Mouse (Mus musculus): ENCODE data around the gene Ddx39b. TPM values are rescaled to one million over a fixed set of nuclear protein-coding genes. Genes with fewer than 3 reads are reported as not detected.

The Ddx39b gene
- total and polyA plus RNA-seq, 3 experiments: 82.3 to 148 (median 83.4) TPM

DNA sequence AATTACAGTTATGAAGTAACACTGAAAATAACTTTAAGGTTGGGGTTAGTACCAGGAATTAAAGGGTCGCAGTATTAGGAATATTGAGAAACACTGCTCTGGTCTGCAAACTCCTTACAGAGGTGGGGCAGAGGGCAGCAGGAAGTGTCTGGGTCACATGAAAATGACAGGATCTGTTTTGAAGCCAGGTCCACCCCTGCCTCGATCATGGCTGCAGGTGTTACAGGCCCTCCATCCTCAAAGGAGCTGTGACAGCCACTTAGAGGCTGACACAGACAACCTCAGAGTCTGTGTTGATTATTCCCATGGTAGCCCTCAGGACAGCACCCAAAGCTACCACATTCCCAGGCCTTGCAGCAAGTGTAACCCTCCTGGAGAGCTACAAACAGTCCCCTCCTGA, 61.7 kb downstream of the Ddx39b start:
- intact Hi-C loops (cut with DNase I): no loop called here

More for the DNA sequence above, 61.7 kb downstream of the Ddx39b start:
- Histone ChIP-seq H3K27ac (no peak overlapping the region), H3K9ac (ENCODE audit: low read depth, low read length) (no peak overlapping the region), H3K36me3 (ENCODE audit: control insufficient read depth, insufficient read depth, low read length) (no peaks in the 10 kb centered on the region), H3K79me2 (replicated peaks; ENCODE audit: control insufficient read depth, insufficient read depth, low read length) (no peaks in the 10 kb centered on the region), H3K27me3 (ENCODE audit: control insufficient read depth, insufficient read depth, low read length) (no peaks in the 10 kb centered on the region), H3K4me3 (no peak overlapping the region), H3K4me1 (ENCODE audit: control insufficient read depth, insufficient read depth, low read length) (peaks cover 1% of the 10 kb centered on the region; the same call in 1 of the 2 replicates)
- no peak for DNase-seq
- WGBS: 65% methylated on average over 2 of the region's 2 CpGs
- TF ChIP-seq CTCF (IDR thresholded peaks at IDR 0.05): no peak
- TF ChIP-seq POLR2A (IDR thresholded peaks at IDR 0.05; ENCODE audit: insufficient read depth, low read depth, low read length): no peak
- no peak for TF ChIP-seq EP300 (IDR thresholded peaks at IDR 0.05; ENCODE audit: insufficient read depth, low read depth, low read length)

Small RNA genes within 50 kb of the gene (microRNA-seq; reads per million reads assigned to microRNA genes)
- gene Mir6973a: 0 reads per million in 2 experiments
- gene Mir6974: 0.39 to 0.56 reads per million in 2 experiments
- 0 to 2.3 reads per million in 2 experiments for gene Mir6975
- 0 reads per million in 2 experiments for gene Mir8094

Other genes starting within 250 kb of the Ddx39b start
Only the 30 nearest of the 35 such genes appear.
- gene Msh5, start 195.0 kb upstream of the Ddx39b start, total RNA-seq (2021): under 1 TPM; 0.23 to 0.29 TPM
- 1.00 and 1.2 TPM in 2 replicates for gene Msh5, start 195.0 kb upstream of the Ddx39b start, polyA plus RNA-seq (2012; rRNA removed)
- 10 to 100 TPM; 32.5 to 33.1 TPM for gene Clic1, start 191.8 kb upstream of the Ddx39b start, total RNA-seq (2021)
- gene Clic1, start 191.8 kb upstream of the Ddx39b start, polyA plus RNA-seq (2012; rRNA removed): 44.4 and 51.6 TPM in 2 replicates
- gene Ddah2, start 182.7 kb upstream of the Ddx39b start, total RNA-seq (2021): 10 to 100 TPM; 20.0 to 20.5 TPM
- gene Ddah2, start 182.7 kb upstream of the Ddx39b start, polyA plus RNA-seq (2012; rRNA removed): 31.4 and 40.8 TPM in 2 replicates
- gene Ly6g6c, start 176.4 kb upstream of the Ddx39b start, total RNA-seq (2021): under 1 TPM; 0.34 to 0.55 TPM
- gene Ly6g6c, start 176.4 kb upstream of the Ddx39b start, polyA plus RNA-seq (2012; rRNA removed): 0.23 and 0.64 TPM in 2 replicates
- gene Mpig6b, start 175.6 kb upstream of the Ddx39b start, total RNA-seq (2021): 1 to 10 TPM in 1 of 2 experiments, under 1 TPM in 1; 0.31 to 2.4 TPM
- gene Mpig6b, start 175.6 kb upstream of the Ddx39b start, polyA plus RNA-seq (2012; rRNA removed): 0.32 and 1.4 TPM in 2 replicates
- not detected for gene Ly6g6e, start 164.8 kb upstream of the Ddx39b start, total RNA-seq (2021)
- gene Ly6g6e, start 164.8 kb upstream of the Ddx39b start, polyA plus RNA-seq (2012; rRNA removed): 0.41 TPM in 1 of 2 replicates, not detected in the other
- under 1 TPM in 1 of 2 experiments, not detected in 1; 0.61 TPM for gene Ly6g6d, start 163.7 kb upstream of the Ddx39b start, total RNA-seq (2021)
- gene Ly6g6d, start 163.7 kb upstream of the Ddx39b start, polyA plus RNA-seq (2012; rRNA removed): 1.3 and 1.6 TPM in 2 replicates
- not detected for gene Ly6g6f, start 156.1 kb upstream of the Ddx39b start, total RNA-seq (2021)
- 0.27 TPM in 1 of 2 replicates, not detected in the other for gene Ly6g6f, start 156.1 kb upstream of the Ddx39b start, polyA plus RNA-seq (2012; rRNA removed)
- gene Abhd16a, start 152.5 kb upstream of the Ddx39b start, total RNA-seq (2021): 10 to 100 TPM; 53.2 to 62.5 TPM
- 95.7 and 98.2 TPM in 2 replicates for gene Abhd16a, start 152.5 kb upstream of the Ddx39b start, polyA plus RNA-seq (2012; rRNA removed)
- not detected for gene Ly6g5c, start 133.5 kb upstream of the Ddx39b start, total RNA-seq (2021)
- gene Ly6g5c, start 133.5 kb upstream of the Ddx39b start, polyA plus RNA-seq (2012; rRNA removed): not detected in 2 replicates
- gene Ly6g5b, start 126.3 kb upstream of the Ddx39b start, total RNA-seq (2021): under 1 TPM in 1 of 2 experiments, not detected in 1; 0.36 TPM
- 0.23 and 0.35 TPM in 2 replicates for gene Ly6g5b, start 126.3 kb upstream of the Ddx39b start, polyA plus RNA-seq (2012; rRNA removed)
- gene Gpank1, start 120.3 kb upstream of the Ddx39b start, total RNA-seq (2021): 1 to 10 TPM; 6.8 to 8.5 TPM
- 9.5 TPM in 2 replicates for gene Gpank1, start 120.3 kb upstream of the Ddx39b start, polyA plus RNA-seq (2012; rRNA removed)
- gene Csnk2b, start 119.7 kb upstream of the Ddx39b start, total RNA-seq (2021): 100 to 1,000 TPM; 149 to 170 TPM
- gene Csnk2b, start 119.7 kb upstream of the Ddx39b start, polyA plus RNA-seq (2012; rRNA removed): 297 and 301 TPM in 2 replicates
- gene D17H6S53E, start 115.4 kb upstream of the Ddx39b start, total RNA-seq (2021): 10 to 100 TPM; 30.2 to 31.3 TPM
- 7.7 and 11.8 TPM in 2 replicates for gene D17H6S53E, start 115.4 kb upstream of the Ddx39b start, polyA plus RNA-seq (2012; rRNA removed)
- not detected for gene Apom, start 109.7 kb upstream of the Ddx39b start, total RNA-seq (2021)
- gene Apom, start 109.7 kb upstream of the Ddx39b start, polyA plus RNA-seq (2012; rRNA removed): not detected in 2 replicates
- gene Bag6, start 106.6 kb upstream of the Ddx39b start, total RNA-seq (2021): 100 to 1,000 TPM; 216 to 252 TPM
- 140 and 150 TPM in 2 replicates for gene Bag6, start 106.6 kb upstream of the Ddx39b start, polyA plus RNA-seq (2012; rRNA removed)
- 100 to 1,000 TPM; 132 to 139 TPM for gene Prrc2a, start 76.8 kb upstream of the Ddx39b start, total RNA-seq (2021)
- 183 and 197 TPM in 2 replicates for gene Prrc2a, start 76.8 kb upstream of the Ddx39b start, polyA plus RNA-seq (2012; rRNA removed)
- 1 to 10 TPM; 2.9 to 3.9 TPM for gene Aif1, start 65.7 kb upstream of the Ddx39b start, total RNA-seq (2021)
- gene Aif1, start 65.7 kb upstream of the Ddx39b start, polyA plus RNA-seq (2012; rRNA removed): 1.5 and 2.0 TPM in 2 replicates
- 1 to 10 TPM; 4.1 to 4.5 TPM for gene Lst1, start 53.3 kb upstream of the Ddx39b start, total RNA-seq (2021)
- 7.2 and 11.3 TPM in 2 replicates for gene Lst1, start 53.3 kb upstream of the Ddx39b start, polyA plus RNA-seq (2012; rRNA removed)
- gene Ltb, start 47.3 kb upstream of the Ddx39b start, total RNA-seq (2021): 1 to 10 TPM; 1.3 TPM
- gene Ltb, start 47.3 kb upstream of the Ddx39b start, polyA plus RNA-seq (2012; rRNA removed): 2.0 and 5.2 TPM in 2 replicates
- gene Tnf, start 39.7 kb upstream of the Ddx39b start, total RNA-seq (2021): under 1 TPM in 1 of 2 experiments, not detected in 1; 0.34 TPM
- gene Tnf, start 39.7 kb upstream of the Ddx39b start, polyA plus RNA-seq (2012; rRNA removed): 0.38 and 0.80 TPM in 2 replicates
- under 1 TPM in 1 of 2 experiments, not detected in 1; 0.23 TPM for gene Lta, start 36.4 kb upstream of the Ddx39b start, total RNA-seq (2021)
- gene Lta, start 36.4 kb upstream of the Ddx39b start, polyA plus RNA-seq (2012; rRNA removed): 0.12 TPM in 1 of 2 replicates, not detected in the other
- gene Gm16181, start 20.9 kb upstream of the Ddx39b start, total RNA-seq (2021): not detected
- 2.1 and 3.2 TPM in 2 replicates for gene Gm16181, start 20.9 kb upstream of the Ddx39b start, polyA plus RNA-seq (2012; rRNA removed)
- 1 to 10 TPM; 3.0 to 3.2 TPM for gene Atp6v1g2, start 8.1 kb upstream of the Ddx39b start, total RNA-seq (2021)
- 6.4 and 10.1 TPM in 2 replicates for gene Atp6v1g2, start 8.1 kb upstream of the Ddx39b start, polyA plus RNA-seq (2012; rRNA removed)
- gene Nfkbil1, start 6.0 kb upstream of the Ddx39b start, total RNA-seq (2021): 1 to 10 TPM; 6.5 to 8.2 TPM
- gene Nfkbil1, start 6.0 kb upstream of the Ddx39b start, polyA plus RNA-seq (2012; rRNA removed): 3.9 and 5.0 TPM in 2 replicates
- 100 to 1,000 TPM; 105 to 131 TPM for gene H2-D1, start 21.0 kb downstream of the Ddx39b start, total RNA-seq (2021)
- 222 and 286 TPM in 2 replicates for gene H2-D1, start 21.0 kb downstream of the Ddx39b start, polyA plus RNA-seq (2012; rRNA removed)
- 1 to 10 TPM; 1.5 TPM for gene H2-Q1, start 78.7 kb downstream of the Ddx39b start, total RNA-seq (2021)
- gene H2-Q1, start 78.7 kb downstream of the Ddx39b start, polyA plus RNA-seq (2012; rRNA removed): not detected in 2 replicates
- gene H2-Q2, start 100.5 kb downstream of the Ddx39b start, total RNA-seq (2021): 1 to 10 TPM; 1.1 TPM
- gene H2-Q2, start 100.5 kb downstream of the Ddx39b start, polyA plus RNA-seq (2012; rRNA removed): 0.12 and 0.31 TPM in 2 replicates
- gene H2-Q4, start 137.9 kb downstream of the Ddx39b start, total RNA-seq (2021): 10 to 100 TPM; 12.2 to 18.8 TPM
- 35.0 and 48.6 TPM in 2 replicates for gene H2-Q4, start 137.9 kb downstream of the Ddx39b start, polyA plus RNA-seq (2012; rRNA removed)
- 1 to 10 TPM; 1.2 to 3.7 TPM for gene H2-Q6, start 183.1 kb downstream of the Ddx39b start, total RNA-seq (2021)
- gene H2-Q6, start 183.1 kb downstream of the Ddx39b start, polyA plus RNA-seq (2012; rRNA removed): 21.4 and 40.3 TPM in 2 replicates

Data from heart, adult 2 months (tissue).